29 mouse cellular contexts compared by ENCODE assay signal in genomic region chr1:144682118-144682517, GRCm38 (mm10).
DNase-seq lines count a peak whose midpoint lies in the region; ATAC-seq lines count a peak whose summit lies in the region.
"Had no signal": no experiment of that assay in that cellular context is flagged by ENCODE, and none has a peak within 500 bp of the region (broad histone marks: within the 10 kb centered on the region; RNA-seq: fewer than 3 reads in every experiment).

No protein-coding gene starts in this region.

- H3K27ac ChIP-seq in forebrain, embryonic 12.5 days, result no peak overlapping the region
- H3K27ac ChIP-seq: embryonic facial prominence, embryonic 13.5 days; embryonic facial prominence, embryonic 15.5 days; forebrain, embryonic 10.5 days; forebrain, embryonic 13.5 days; forebrain, embryonic 15.5 days had no signal

- no peak overlapping the region for H3K4me3 ChIP-seq in forebrain, embryonic 12.5 days (replicated peaks)
- H3K4me3 ChIP-seq: embryonic facial prominence, embryonic 13.5 days; embryonic facial prominence, embryonic 15.5 days; erythroblast, embryonic 14.5 days; forebrain, embryonic 10.5 days; forebrain, embryonic 13.5 days; forebrain, embryonic 15.5 days had no signal

- no peaks in the 10 kb centered on the region for H3K9me3 ChIP-seq in forebrain, embryonic 12.5 days
- H3K9me3 ChIP-seq: embryonic facial prominence, embryonic 13.5 days; embryonic facial prominence, embryonic 15.5 days; forebrain, embryonic 10.5 days; forebrain, embryonic 13.5 days; forebrain, embryonic 15.5 days; G1E had no signal

- H3K4me1 ChIP-seq in forebrain, embryonic 12.5 days, result no peaks in the 10 kb centered on the region
- H3K4me1 ChIP-seq: embryonic facial prominence, embryonic 13.5 days; embryonic facial prominence, embryonic 15.5 days; forebrain, embryonic 10.5 days; forebrain, embryonic 13.5 days; forebrain, embryonic 15.5 days had no signal

- ATAC-seq in frontal cortex, adult (ENCODE audit: low TSS enrichment), result peak; percentile 99
- ATAC-seq in forebrain, embryonic 12.5 days (ENCODE audit: low FRiP score), result no peak
- ATAC-seq: activated CD4-positive, CD25-positive, alpha-beta regulatory T cell, adult 4 months; CD4-positive, CD25-positive, alpha-beta regulatory T cell, adult 4 months; forebrain, embryonic 13.5 days; forebrain, embryonic 15.5 days; forebrain, postnatal 0 days; Patski had no signal

- no peak overlapping the region for H3K4me2 ChIP-seq in forebrain, embryonic 12.5 days
- H3K4me2 ChIP-seq: embryonic facial prominence, embryonic 13.5 days; embryonic facial prominence, embryonic 15.5 days; forebrain, embryonic 13.5 days; forebrain, embryonic 15.5 days had no signal

- no peak overlapping the region for H3K9ac ChIP-seq in forebrain, embryonic 12.5 days
- H3K9ac ChIP-seq: embryonic facial prominence, embryonic 13.5 days; embryonic facial prominence, embryonic 15.5 days; forebrain, embryonic 13.5 days; forebrain, embryonic 15.5 days; forebrain, postnatal 0 days had no signal

- no peak for DNase-seq in frontal cortex, postnatal 10 days (ENCODE audit: low spot score in 2 of 2)
- peak; percentile 7 for DNase-seq in left cerebral cortex, adult 11 months (ENCODE audit: low spot score)
- no peak for DNase-seq in left cerebral cortex, adult 18-20 months (ENCODE audit: low spot score in 2 of 2)
- DNase-seq in brain, adult 2 months (ENCODE audit: low read depth, low spot score), result peak; percentile 62
- DNase-seq: adrenal gland, adult 8-10 months; adrenal gland, postnatal 14 days; adrenal gland, postnatal 36 days; B cell, adult 2 months; cerebellum, adult 11 months; cerebellum, adult 18-20 months; cerebellum, adult 8-10 months; cerebellum, adult 9-11 months; cerebellum, postnatal 14 days; cerebellum, postnatal 36 days; embryo, embryonic 11 days; forebrain, postnatal 0 days had no signal

- no peaks in the 10 kb centered on the region for H3K36me3 ChIP-seq in forebrain, embryonic 12.5 days (replicated peaks)
- H3K36me3 ChIP-seq: embryonic facial prominence, embryonic 13.5 days; embryonic facial prominence, embryonic 15.5 days; forebrain, embryonic 10.5 days; forebrain, embryonic 15.5 days; G1E had no signal

- 94% methylated on average over 7 of the region's 7 CpGs for WGBS in forebrain, embryonic 12.5 days

- no peaks in the 10 kb centered on the region for H3K27me3 ChIP-seq in forebrain, embryonic 12.5 days
- H3K27me3 ChIP-seq: CH12.LX; embryonic facial prominence, embryonic 13.5 days; embryonic facial prominence, embryonic 15.5 days; forebrain, embryonic 13.5 days; forebrain, embryonic 15.5 days; Patski had no signal

Comparison
In these comparisons a context has a peak if more than half of its experiments do, and no peak if none do; other contexts are left out.
1. DNase-seq: peak in left cerebral cortex, adult 11 months (single experiment) and brain, adult 2 months (single experiment); none in frontal cortex, postnatal 10 days (0 of 2) and left cerebral cortex, adult 18-20 months (0 of 2).